Mouse (Mus musculus) G1E-ER4 (cell line): ENCODE measurements around the gene Cyp26a1. TPM values are rescaled to one million over a fixed set of nuclear protein-coding genes. Genes with fewer than 3 reads are reported as not detected.

Experiments used
- GATA1 ChIP-seq: IDR thresholded peaks from one replicate; pipeline ENCODE4 v1.8.0; 2012; ENCODE audit warnings: low read length, inconsistent platforms
- polyA plus RNA-seq: library from polyadenylated mRNA; stranded (reverse); fragments of >175 nt; gene quantifications from 2 replicates; pipeline ENCODE4 v1.2.3, GENCODE M21; 2012

Gene Cyp26a1
- polyA plus RNA-seq, 1 experiment, result 0.44 TPM

GRCm38 (mm10) chr19:37695762-37696602, 1.6 kb upstream of the Cyp26a1 start:
- no peak for TF ChIP-seq GATA1

- TF ChIP-seq GATA1, result no peak
Observed at GRCm38 (mm10) chr19:37696603-37697334, 829 bp upstream of the Cyp26a1 start.

GRCm38 (mm10) chr19:37697335-37697636, 312 bp upstream of the Cyp26a1 start:
- no peak for TF ChIP-seq GATA1

GRCm38 (mm10) chr19:37698273-37699160, 919 bp downstream of the Cyp26a1 start:
- TF ChIP-seq GATA1, result no peak

GRCm38 (mm10) chr19:37699711-37700110, 2.1 kb downstream of the Cyp26a1 start:
- no peak for TF ChIP-seq GATA1

- TF ChIP-seq GATA1, result peak; percentile 23
Observed at GRCm38 (mm10) chr19:37702377-37703076, 4.9 kb downstream of the Cyp26a1 start.

- TF ChIP-seq GATA1, result no peak
Observed at GRCm38 (mm10) chr19:37703902-37704509, 6.4 kb downstream of the Cyp26a1 start.

- no peak for TF ChIP-seq GATA1
Observed at GRCm38 (mm10) chr19:37705722-37706121, 8.1 kb downstream of the Cyp26a1 start.

- no peak for TF ChIP-seq GATA1
Observed at GRCm38 (mm10) chr19:37714681-37715080, 17.1 kb downstream of the Cyp26a1 start.

- no peak for TF ChIP-seq GATA1
Observed at GRCm38 (mm10) chr19:37715980-37716379, 18.4 kb downstream of the Cyp26a1 start.

- no peak for TF ChIP-seq GATA1
Observed at GRCm38 (mm10) chr19:37716524-37717175, 19.1 kb downstream of the Cyp26a1 start.

- no peak for TF ChIP-seq GATA1
Observed at GRCm38 (mm10) chr19:37719166-37719565, 21.6 kb downstream of the Cyp26a1 start.

- TF ChIP-seq GATA1, result no peak
Observed at GRCm38 (mm10) chr19:37724591-37724990, 27.0 kb downstream of the Cyp26a1 start.

- TF ChIP-seq GATA1, result no peak
Observed at GRCm38 (mm10) chr19:37726585-37726984, 29.0 kb downstream of the Cyp26a1 start.
